Mouse (Mus musculus) gastrocnemius, postnatal 10 days (tissue): ENCODE measurements around the gene Tshb. TPM values are rescaled to one million over a fixed set of nuclear protein-coding genes. Genes with fewer than 3 reads are reported as not detected.

Source experiments
- DNase-seq: peaks from one replicate; pipeline ENCODE4 v3.0.0; 2021; ENCODE audit warnings: mixed read lengths
- long read RNA-seq, 2 experiments: library from polyadenylated mRNA; stranded (forward); transcript quantifications; one replicate each; pipeline ENCODE4 v2.0.0; 2021
- total RNA-seq, 2 experiments: library from RNA; stranded (reverse); gene quantifications; 2 replicates each; pipeline ENCODE4 v1.2.3; 2021

The Tshb gene
- not detected for total RNA-seq
- long read RNA-seq, experiment 1, result 0 reads
- long read RNA-seq, experiment 2, result 0 reads

DNA sequence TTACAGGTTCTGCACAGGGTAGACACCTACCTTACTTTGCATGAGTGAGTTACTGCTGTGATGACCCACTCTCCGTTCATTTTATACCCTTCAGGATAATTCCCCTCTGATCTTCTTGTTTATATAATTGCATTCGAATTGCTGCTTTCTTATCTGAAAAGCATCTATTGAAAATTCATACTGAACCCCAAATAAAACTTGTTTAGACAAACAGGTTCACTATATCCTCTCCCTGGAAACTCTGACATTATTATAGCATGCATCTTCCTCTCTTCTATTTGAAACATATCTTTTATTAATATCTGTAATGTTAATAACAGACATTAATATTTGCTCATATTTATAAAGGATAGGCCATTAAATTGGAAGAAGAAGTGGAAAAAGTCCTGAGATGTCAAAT lies at the start of gene Tshb:
Gene Tshb, minus strand, starts transcription at position 101 of the 400 bp plus-strand sequence.
- DNase-seq, result no peak

- DNase-seq, result peak; percentile 84
Measured at GRCm38 (mm10) chr3:102803937-102804336, 21.4 kb upstream of the Tshb start.

DNA sequence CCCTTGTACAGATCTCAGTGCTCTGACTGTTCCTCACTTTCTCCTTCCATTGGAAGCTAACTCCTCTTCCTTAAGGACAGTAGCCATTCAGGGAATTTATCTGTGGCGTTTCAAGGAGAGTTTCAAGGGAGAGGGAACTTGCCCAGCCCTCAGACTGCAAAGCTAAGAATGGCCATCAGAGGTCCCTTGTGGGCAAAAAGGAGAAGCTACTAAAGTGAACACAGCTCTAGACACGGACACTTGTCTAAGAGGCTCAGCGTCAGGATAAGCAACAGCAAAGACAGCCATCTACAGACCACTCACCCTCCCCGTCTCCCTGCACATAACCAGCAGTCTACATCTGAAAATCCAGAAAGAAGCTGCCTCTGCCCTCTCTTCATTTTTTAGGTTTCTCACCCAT lies 4.9 kb upstream of the Tshb start:
- no peak for DNase-seq

GRCm38 (mm10) chr3:102773018-102773417 lies 9.5 kb downstream of the Tshb start:
- no peak for DNase-seq

GRCm38 (mm10) chr3:102764850-102765249 lies 17.7 kb downstream of the Tshb start:
- DNase-seq, result no peak

DNA sequence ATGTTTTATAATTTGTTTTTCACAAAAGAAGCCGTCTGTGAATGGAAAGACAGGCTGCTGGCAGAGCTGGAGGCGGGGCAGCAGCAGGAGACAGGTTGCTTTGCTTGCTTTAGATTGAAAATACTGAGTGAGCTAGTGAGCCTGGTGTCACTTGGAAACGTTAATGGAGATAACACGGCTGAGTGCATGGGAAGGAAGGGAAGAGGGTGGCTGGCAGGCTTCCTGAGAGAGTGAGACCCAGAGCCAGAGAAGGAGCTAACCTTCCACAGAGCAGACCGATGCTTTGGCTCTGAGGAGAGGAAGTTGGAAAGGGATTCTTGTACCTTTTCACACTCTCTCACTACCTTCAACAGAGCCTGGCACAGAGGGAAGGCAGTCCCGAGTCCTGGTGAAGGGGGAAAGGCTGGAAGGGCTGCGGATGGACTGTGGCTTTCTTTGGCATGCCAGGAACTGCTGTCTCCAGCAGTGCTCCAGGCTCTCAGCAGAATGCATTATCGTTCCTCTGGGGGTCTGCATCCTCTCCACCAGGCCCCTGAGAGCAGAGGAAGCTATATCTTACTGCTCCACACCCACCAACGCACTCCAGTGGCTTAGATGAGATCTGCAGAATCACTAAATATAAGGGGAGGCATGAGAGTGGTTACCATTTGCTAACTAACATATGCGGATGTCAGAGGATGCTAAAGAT lies 18.7 kb downstream of the Tshb start:
- DNase-seq, result peak; percentile 23

GRCm38 (mm10) chr3:102762388-102762787 lies 20.1 kb downstream of the Tshb start:
- no peak for DNase-seq

GRCm38 (mm10) chr3:102760236-102760635 lies 22.3 kb downstream of the Tshb start:
- DNase-seq, result no peak

- DNase-seq, result no peak
Measured at GRCm38 (mm10) chr3:102757019-102757418, 25.5 kb downstream of the Tshb start.

GRCm38 (mm10) chr3:102755801-102756200 lies 26.7 kb downstream of the Tshb start:
- no peak for DNase-seq

DNA sequence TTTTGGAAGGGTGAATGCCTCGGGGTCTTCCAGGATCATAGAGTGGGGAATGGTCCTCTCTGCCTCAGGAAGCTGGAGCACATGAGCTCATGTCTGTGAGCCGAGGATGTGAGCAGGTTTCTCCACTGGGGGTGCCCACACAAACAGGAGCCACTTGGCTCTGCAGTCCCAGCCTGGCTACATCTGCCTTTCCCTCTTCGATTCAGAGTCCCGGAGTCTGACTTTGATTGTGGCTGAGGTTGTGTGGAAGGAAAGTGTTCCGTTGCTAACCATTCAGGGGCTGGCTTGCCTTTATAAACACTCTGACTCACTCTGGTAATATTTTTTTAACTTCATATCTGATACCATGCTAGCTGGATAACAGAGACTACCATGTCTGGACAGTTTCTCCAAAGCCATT lies 30.1 kb downstream of the Tshb start:
- DNase-seq, result no peak

GRCm38 (mm10) chr3:102752053-102752452 lies 30.5 kb downstream of the Tshb start:
- DNase-seq, result no peak

- no peak for DNase-seq
Measured at GRCm38 (mm10) chr3:102751536-102751935, 31.0 kb downstream of the Tshb start.

DNA sequence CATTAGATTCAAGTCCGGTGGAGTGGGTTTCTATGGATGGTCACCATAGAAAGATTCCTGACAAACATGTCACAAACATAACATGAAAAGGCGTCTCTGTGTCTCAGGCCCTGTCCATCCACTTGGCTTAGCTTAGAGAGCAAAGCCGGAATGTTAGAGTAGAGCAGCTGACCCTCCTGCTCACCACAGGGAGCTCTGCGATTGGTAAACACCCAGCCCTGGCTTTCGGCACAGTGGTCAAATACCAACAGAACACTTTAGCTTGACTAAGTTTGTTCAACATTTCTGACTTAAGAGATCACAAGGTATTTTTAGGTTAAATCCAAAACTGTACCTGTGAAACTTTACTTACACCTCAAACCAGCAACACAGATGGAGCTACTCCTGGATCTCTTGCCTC lies 31.4 kb downstream of the Tshb start:
- no peak for DNase-seq

DNA sequence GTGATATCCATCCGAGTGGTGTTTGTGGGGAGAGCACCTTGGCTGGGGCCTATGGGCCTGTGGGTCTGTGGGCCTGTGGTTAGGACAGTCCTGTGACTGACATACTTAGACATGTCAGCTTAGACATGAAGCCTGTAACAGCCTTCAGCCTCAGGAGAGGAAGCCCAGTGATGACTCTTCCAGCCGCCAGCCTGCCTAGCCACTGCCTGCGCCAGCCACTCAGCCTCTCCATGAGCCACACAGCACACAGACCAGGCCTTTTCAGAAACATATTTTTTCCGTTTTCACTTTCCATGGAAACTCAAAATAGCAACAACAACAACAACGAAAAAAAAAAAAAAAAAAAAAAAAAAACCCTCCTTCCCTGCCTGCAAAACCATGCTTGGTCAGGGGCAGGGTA lies 33.8 kb downstream of the Tshb start:
- DNase-seq, result no peak

GRCm38 (mm10) chr3:102748038-102748437 lies 34.5 kb downstream of the Tshb start:
- no peak for DNase-seq

GRCm38 (mm10) chr3:102746174-102746573 lies 36.3 kb downstream of the Tshb start:
- no peak for DNase-seq

DNA sequence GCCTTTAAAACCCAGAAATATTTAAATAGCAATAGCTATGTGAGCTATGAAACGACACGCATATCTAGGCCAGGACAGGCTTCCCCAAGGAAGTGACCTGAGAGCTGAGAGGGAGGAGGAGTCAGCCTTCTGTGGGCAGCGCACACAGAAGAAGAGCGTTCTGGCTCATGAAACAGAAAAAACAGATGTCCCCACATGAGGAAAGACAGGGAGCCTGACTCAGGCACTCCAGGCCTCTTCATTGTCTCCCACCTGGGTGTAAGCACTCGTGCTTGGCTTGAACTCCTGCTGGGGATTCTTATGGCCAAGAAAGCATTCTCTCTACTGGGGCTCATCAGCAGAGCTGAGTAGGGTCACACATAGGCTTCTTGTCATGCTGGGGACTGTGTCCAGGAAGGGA lies 37.9 kb downstream of the Tshb start:
- no peak for DNase-seq

GRCm38 (mm10) chr3:102743781-102744471 lies 38.6 kb downstream of the Tshb start:
- DNase-seq, result no peak

- DNase-seq, result no peak
Measured at GRCm38 (mm10) chr3:102743202-102743601, 39.3 kb downstream of the Tshb start.

GRCm38 (mm10) chr3:102742725-102743124 lies 39.8 kb downstream of the Tshb start:
- no peak for DNase-seq

GRCm38 (mm10) chr3:102738926-102739325 lies 43.6 kb downstream of the Tshb start:
- no peak for DNase-seq

DNA sequence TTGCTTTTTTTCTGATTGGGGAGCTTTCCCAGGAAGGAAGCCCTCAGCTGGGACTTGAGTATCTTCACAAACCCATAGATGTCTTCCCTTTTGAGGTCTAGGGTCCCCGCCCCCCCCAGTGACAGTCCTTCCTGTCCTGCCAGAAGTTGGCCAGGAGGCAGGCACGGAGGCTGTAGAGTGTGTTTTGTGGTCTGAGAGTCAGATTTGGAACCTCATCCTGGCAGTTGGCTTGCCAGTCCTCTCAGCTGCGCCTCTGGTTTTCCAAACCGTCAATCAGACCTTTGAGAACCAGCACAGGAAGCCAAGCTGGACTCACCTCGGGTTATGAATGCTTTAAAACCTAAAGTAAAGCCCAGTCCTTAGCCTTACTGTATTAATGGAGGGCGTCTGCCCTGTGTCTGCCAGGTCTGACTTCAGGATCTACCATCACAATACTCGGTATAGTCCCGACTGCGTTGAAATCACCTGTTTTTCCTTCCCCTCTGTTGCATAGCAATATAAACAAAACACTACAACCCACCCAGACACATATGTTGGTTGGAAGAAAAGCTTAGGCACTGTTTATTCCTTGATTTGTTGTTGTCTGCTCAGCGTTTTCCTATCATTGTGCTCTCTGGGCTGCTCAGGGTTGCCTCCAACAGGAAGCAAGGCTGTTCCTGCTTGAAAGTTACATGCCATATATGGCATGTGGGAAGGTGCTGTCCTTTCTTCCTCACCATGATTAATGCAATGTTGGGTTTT lies 44.2 kb downstream of the Tshb start:
- no peak for DNase-seq
